12 mouse cellular contexts compared by ENCODE assay signal in genomic region chr6:121328417-121328884, GRCm38 (mm10). TPM values are rescaled to one million over a fixed set of nuclear protein-coding genes. Genes with fewer than 3 reads are reported as not detected.
DNase-seq lines count a peak whose midpoint lies in the region; ATAC-seq lines count a peak whose summit lies in the region.
"Had no signal": no experiment of that assay in that cellular context is flagged by ENCODE, and none has a peak within 500 bp of the region (broad histone marks: within the 10 kb centered on the region; RNA-seq: fewer than 3 reads in every experiment).

No protein-coding gene starts in this region.

- H3K36me3 ChIP-seq in hindbrain, embryonic 15.5 days: no peaks in the 10 kb centered on the region
- H3K36me3 ChIP-seq in hindbrain, embryonic 12.5 days: no peaks in the 10 kb centered on the region
- no peaks in the 10 kb centered on the region for H3K36me3 ChIP-seq in forebrain, embryonic 16.5 days (ENCODE audit: control insufficient read depth, insufficient read depth)
- no peaks in the 10 kb centered on the region for H3K36me3 ChIP-seq in intestine, embryonic 16.5 days (ENCODE audit: control insufficient read depth, insufficient read depth, low read length)
- H3K36me3 ChIP-seq: liver, embryonic 13.5 days had no signal

- intact Hi-C loops in left cerebral cortex, postnatal 10 days (cut with DNase I): no loop called here

- DNase-seq in cerebellum, adult 11-12 months: peak; percentile 89
- peak; percentile 42 to 81 for DNase-seq in left cerebral cortex, postnatal 10 days (ENCODE audit: extremely low spot score in 1 of 2, low spot score in 2 of 2)
- no peak for DNase-seq in kidney, postnatal 25 days
- DNase-seq in adrenal gland, postnatal 14 days: no peak
- DNase-seq: liver, embryonic 13.5 days; lung, postnatal 36 days had no signal

- no peak overlapping the region for H3K4me2 ChIP-seq in hindbrain, embryonic 15.5 days
- H3K4me2 ChIP-seq in hindbrain, embryonic 12.5 days (replicated peaks): no peak overlapping the region
- peak overlapping the region; percentile 3; the same call in 1 of the 2 replicates for H3K4me2 ChIP-seq in forebrain, embryonic 16.5 days (ENCODE audit: low read length)
- no peak overlapping the region for H3K4me2 ChIP-seq in intestine, embryonic 16.5 days (ENCODE audit: low read depth, low read length)
- H3K4me2 ChIP-seq: liver, embryonic 13.5 days had no signal

- no peak overlapping the region for H3K9ac ChIP-seq in hindbrain, embryonic 15.5 days
- H3K9ac ChIP-seq in hindbrain, embryonic 12.5 days: no peak overlapping the region
- no peak overlapping the region for H3K9ac ChIP-seq in forebrain, embryonic 16.5 days (replicated peaks; ENCODE audit: low read depth, low read length)
- H3K9ac ChIP-seq in intestine, embryonic 16.5 days (ENCODE audit: low read depth, low read length): no peak overlapping the region
- H3K9ac ChIP-seq: liver, embryonic 13.5 days had no signal

- H3K27me3 ChIP-seq in hindbrain, embryonic 15.5 days: no peaks in the 10 kb centered on the region
- peaks cover 6% of the 10 kb centered on the region; the same call in 1 of the 2 replicates for H3K27me3 ChIP-seq in hindbrain, embryonic 12.5 days
- H3K27me3 ChIP-seq in forebrain, embryonic 16.5 days (replicated peaks; ENCODE audit: control insufficient read depth, insufficient read depth, low read length): no peaks in the 10 kb centered on the region
- no peaks in the 10 kb centered on the region for H3K27me3 ChIP-seq in intestine, embryonic 16.5 days (replicated peaks; ENCODE audit: control insufficient read depth, insufficient read depth, low read length)
- H3K27me3 ChIP-seq: liver, embryonic 13.5 days had no signal

- ATAC-seq in hindbrain, embryonic 15.5 days (ENCODE audit: low FRiP score, low read depth): peak; percentile 46
- ATAC-seq in hindbrain, embryonic 12.5 days (ENCODE audit: low FRiP score): no peak
- ATAC-seq in forebrain, embryonic 16.5 days: peak; percentile 84
- no peak for ATAC-seq in intestine, embryonic 16.5 days

- 45% methylated on average over 9 of the region's 9 CpGs for whole genome bisulfite sequencing in hindbrain, embryonic 15.5 days
- 54% methylated on average over 9 of the region's 9 CpGs for WGBS in hindbrain, embryonic 12.5 days
- 25% methylated on average over 9 of the region's 9 CpGs for WGBS in forebrain, embryonic 16.5 days
- 65% methylated on average over 9 of the region's 9 CpGs for WGBS in intestine, embryonic 16.5 days

- no peak overlapping the region; the same call in 1 of the 2 replicates for H3K27ac ChIP-seq in hindbrain, embryonic 15.5 days (replicated peaks)
- no peak overlapping the region for H3K27ac ChIP-seq in hindbrain, embryonic 12.5 days
- H3K27ac ChIP-seq in forebrain, embryonic 16.5 days (ENCODE audit: low read length): no peak overlapping the region
- H3K27ac ChIP-seq in intestine, embryonic 16.5 days (ENCODE audit: low read length): no peak overlapping the region
- H3K27ac ChIP-seq: heart, adult 2 months; layer of hippocampus, adult 2 months; liver, embryonic 13.5 days had no signal

- H3K4me1 ChIP-seq in hindbrain, embryonic 15.5 days (replicated peaks): peaks cover 18% of the 10 kb centered on the region
- peaks cover 8% of the 10 kb centered on the region for H3K4me1 ChIP-seq in hindbrain, embryonic 12.5 days
- peaks cover 27% of the 10 kb centered on the region for H3K4me1 ChIP-seq in forebrain, embryonic 16.5 days (replicated peaks; ENCODE audit: control insufficient read depth, insufficient read depth, low read length)
- peaks cover 7% of the 10 kb centered on the region; the same call in 1 of the 2 replicates for H3K4me1 ChIP-seq in intestine, embryonic 16.5 days (ENCODE audit: control insufficient read depth, insufficient read depth, low read length)

- H3K4me3 ChIP-seq in hindbrain, embryonic 15.5 days: no peak overlapping the region
- H3K4me3 ChIP-seq in hindbrain, embryonic 12.5 days: no peak overlapping the region
- H3K4me3 ChIP-seq in forebrain, embryonic 16.5 days (replicated peaks; ENCODE audit: low read length): no peak overlapping the region
- H3K4me3 ChIP-seq in intestine, embryonic 16.5 days (ENCODE audit: low read length): no peak overlapping the region
- H3K4me3 ChIP-seq: heart, adult 2 months; layer of hippocampus, adult 2 months; liver, embryonic 13.5 days had no signal

- no peaks in the 10 kb centered on the region for H3K9me3 ChIP-seq in hindbrain, embryonic 15.5 days
- no peaks in the 10 kb centered on the region for H3K9me3 ChIP-seq in hindbrain, embryonic 12.5 days (replicated peaks)
- no peaks in the 10 kb centered on the region for H3K9me3 ChIP-seq in forebrain, embryonic 16.5 days (ENCODE audit: control insufficient read depth, low read length)
- no peaks in the 10 kb centered on the region for H3K9me3 ChIP-seq in intestine, embryonic 16.5 days (ENCODE audit: control insufficient read depth, low read length)
- H3K9me3 ChIP-seq: liver, embryonic 13.5 days had no signal

RNA-seq across cellular contexts. Expression of gene Slc6a12, which starts 14.4 kb away (rescaled TPM):
- 1.3 and 2.4 TPM in 2 replicates for polyA plus RNA-seq in hindbrain, embryonic 15.5 days (2015; fragmentation: Nextera tagmentation; extraction: Ambion mirVana)
- 0.20 and 0.31 TPM in 2 replicates for polyA plus RNA-seq in hindbrain, embryonic 12.5 days (2016; fragmentation: Nextera tagmentation; extraction: Ambion mirVana)
- polyA plus RNA-seq in forebrain, embryonic 16.5 days (2015; fragmentation: Nextera tagmentation; extraction: Ambion mirVana): 0.53 and 0.79 TPM in 2 replicates
- 1 to 10 TPM; 1.5 to 1.7 TPM for total RNA-seq in left cerebral cortex, postnatal 10 days (2021)
- polyA plus RNA-seq in intestine, embryonic 16.5 days (2015; fragmentation: Nextera tagmentation; extraction: Ambion mirVana): 0.06 and 0.22 TPM in 2 replicates
- total RNA-seq in adrenal gland, postnatal 14 days (2021): 1.9 and 8.0 TPM in 2 replicates
- total RNA-seq: heart, adult 2 months had no signal

RNA-seq across cellular contexts. Expression of gene Slc6a13, which starts 28.4 kb away (rescaled TPM):
- 49.1 and 62.6 TPM in 2 replicates for polyA plus RNA-seq in hindbrain, embryonic 15.5 days (2015; fragmentation: Nextera tagmentation; extraction: Ambion mirVana)
- polyA plus RNA-seq in hindbrain, embryonic 12.5 days (2016; fragmentation: Nextera tagmentation; extraction: Ambion mirVana): 5.2 and 7.6 TPM in 2 replicates
- polyA plus RNA-seq in forebrain, embryonic 16.5 days (2015; fragmentation: Nextera tagmentation; extraction: Ambion mirVana): 24.7 and 33.1 TPM in 2 replicates
- 10 to 100 TPM; 14.5 to 17.8 TPM for total RNA-seq in left cerebral cortex, postnatal 10 days (2021)
- 0.77 and 1.4 TPM in 2 replicates for polyA plus RNA-seq in intestine, embryonic 16.5 days (2015; fragmentation: Nextera tagmentation; extraction: Ambion mirVana)
- total RNA-seq in adrenal gland, postnatal 14 days (2021): 3.2 and 17.9 TPM in 2 replicates

Comparison
In these comparisons a context has a peak if more than half of its experiments do, and no peak if none do; other contexts are left out.
1. ATAC-seq: peak in hindbrain, embryonic 15.5 days (single experiment) and forebrain, embryonic 16.5 days (single experiment); none in hindbrain, embryonic 12.5 days (single experiment) and intestine, embryonic 16.5 days (single experiment).
2. DNase-seq: peak in cerebellum, adult 11-12 months (single experiment) and left cerebral cortex, postnatal 10 days (2 of 2); none in kidney, postnatal 25 days (0 of 2) and adrenal gland, postnatal 14 days (single experiment).